Mouse (Mus musculus): ENCODE results near the gene Stxbp4.

The Stxbp4 gene

GRCm38 (mm10) chr11:90451506-90451905 is 186.4 kb downstream of the Stxbp4 start:
- no peak for DNase-seq

GRCm38 (mm10) chr11:90442462-90442861 is 195.4 kb downstream of the Stxbp4 start:
- DNase-seq: no peak

GRCm38 (mm10) chr11:90440851-90441250 is 197.0 kb downstream of the Stxbp4 start:
- no peak for DNase-seq

GRCm38 (mm10) chr11:90438768-90439167 is 199.1 kb downstream of the Stxbp4 start:
- DNase-seq: no peak

Data from right cerebral cortex, postnatal 4 days (tissue).